Mouse (Mus musculus): ENCODE results near the gene Ly6c2. TPM values are rescaled to one million over a fixed set of nuclear protein-coding genes. Genes with fewer than 3 reads are reported as not detected.
"Not testable (repeated sequence)": the region's sequence is repeated elsewhere in the genome, so short reads cannot be mapped to it uniquely, and the experiment has no call there.

The Ly6c2 gene
- polyA plus RNA-seq, 1 experiment from 2014 or later, result 2.1 TPM

- DNase-seq (ENCODE audit: low spot score) (no peak), ATAC-seq (replicated peaks; ENCODE audit: low FRiP score, low read depth) (no peak)
- Histone ChIP-seq H3K4me1 (replicated peaks; ENCODE audit: insufficient read depth, low read length) (no peaks in the 10 kb centered on the region), H3K4me2 (ENCODE audit: low read length) (no peak overlapping the region), H3K27ac (no peak overlapping the region), H3K9me3 (replicated peaks; ENCODE audit: low read length) (no peaks in the 10 kb centered on the region), H3K9ac (ENCODE audit: low read depth, low read length) (no peak overlapping the region), H3K4me3 (replicated peaks; ENCODE audit: low read depth, low read length) (no peak overlapping the region), H3K36me3 (ENCODE audit: insufficient read depth, low read length) (no peaks in the 10 kb centered on the region), H3K27me3 (ENCODE audit: insufficient read depth, low read length) (no peaks in the 10 kb centered on the region)
- TF ChIP-seq CTCF (IDR thresholded peaks at IDR 0.05; ENCODE audit: low read depth), result no peak
- WGBS, result 80% methylated on average over 4 of the region's 4 CpGs
These were observed 41.8 kb downstream of the Ly6c2 start for GRCm38 (mm10) chr15:75069965-75070364.

- not testable (repeated sequence) for H3K4me1 ChIP-seq (replicated peaks; ENCODE audit: insufficient read depth, low read length); H3K27ac ChIP-seq; H3K9me3 ChIP-seq (replicated peaks; ENCODE audit: low read length); H3K4me3 ChIP-seq (replicated peaks; ENCODE audit: low read depth, low read length); ATAC-seq (replicated peaks; ENCODE audit: low FRiP score, low read depth); H3K9ac ChIP-seq (ENCODE audit: low read depth, low read length); H3K4me2 ChIP-seq (ENCODE audit: low read length); H3K27me3 ChIP-seq (ENCODE audit: insufficient read depth, low read length); H3K36me3 ChIP-seq (ENCODE audit: insufficient read depth, low read length)
- TF ChIP-seq CTCF (IDR thresholded peaks at IDR 0.05; ENCODE audit: low read depth), result peak; percentile 74
- WGBS, result 39% methylated on average over 6 of the region's 6 CpGs
- DNase-seq (ENCODE audit: low spot score), result peak; percentile 50
These were observed 49.7 kb downstream of the Ly6c2 start for GRCm38 (mm10) chr15:75062030-75062574.

- TF ChIP-seq CTCF (IDR thresholded peaks at IDR 0.05; ENCODE audit: low read depth), result peak; percentile 84
- DNase-seq (ENCODE audit: low spot score), result peak; percentile 58
- Histone ChIP-seq H3K36me3 (ENCODE audit: insufficient read depth, low read length) (no peaks in the 10 kb centered on the region), H3K4me1 (replicated peaks; ENCODE audit: insufficient read depth, low read length) (no peaks in the 10 kb centered on the region), H3K9me3 (replicated peaks; ENCODE audit: low read length) (no peaks in the 10 kb centered on the region), H3K27ac (no peak overlapping the region), H3K9ac (ENCODE audit: low read depth, low read length) (no peak overlapping the region), H3K4me3 (replicated peaks; ENCODE audit: low read depth, low read length) (no peak overlapping the region), H3K27me3 (ENCODE audit: insufficient read depth, low read length) (no peaks in the 10 kb centered on the region), H3K4me2 (ENCODE audit: low read length) (no peak overlapping the region)
- ATAC-seq (replicated peaks; ENCODE audit: low FRiP score, low read depth), result no peak
These were observed 51.3 kb downstream of the Ly6c2 start for GRCm38 (mm10) chr15:75060505-75060904.

Other genes starting within 250 kb of the Ly6c2 start
- gene 2010109I03Rik, start 214.9 kb downstream of the Ly6c2 start, polyA plus RNA-seq (2015; fragmentation: Nextera tagmentation; extraction: Ambion mirVana), result not detected in 2 replicates
- gene Ly6i, start 128.5 kb downstream of the Ly6c2 start, polyA plus RNA-seq (2015; fragmentation: Nextera tagmentation; extraction: Ambion mirVana), result 0.59 and 0.94 TPM in 2 replicates
- 1,355 and 1,377 TPM in 2 replicates for gene Ly6a, start 113.9 kb downstream of the Ly6c2 start, polyA plus RNA-seq (2015; fragmentation: Nextera tagmentation; extraction: Ambion mirVana)
- 82.2 and 103 TPM in 2 replicates for gene Ly6c1, start 63.1 kb downstream of the Ly6c2 start, polyA plus RNA-seq (2015; fragmentation: Nextera tagmentation; extraction: Ambion mirVana)
- 0.57 and 1.3 TPM in 2 replicates for gene Ly6g, start 43.3 kb upstream of the Ly6c2 start, polyA plus RNA-seq (2015; fragmentation: Nextera tagmentation; extraction: Ambion mirVana)
- 24.1 and 28.6 TPM in 2 replicates for gene BC025446, start 104.4 kb upstream of the Ly6c2 start, polyA plus RNA-seq (2015; fragmentation: Nextera tagmentation; extraction: Ambion mirVana)
- gene Ly6f, start 156.5 kb upstream of the Ly6c2 start, polyA plus RNA-seq (2015; fragmentation: Nextera tagmentation; extraction: Ambion mirVana), result 3.0 and 3.5 TPM in 2 replicates